1 mouse cellular context compared by ENCODE assay signal in genomic region chr11:87752307-87752706, GRCm38 (mm10).
TF ChIP-seq lines count a peak whose summit lies in the region.

No protein-coding gene starts in this region.

TF ChIP-seq in MEL, 35 proteins besides CTCF, POLR2A, EP300 and RAD21:
- TF ChIP-seq MXI1 (IDR thresholded peaks at IDR 0.05; ENCODE audit: low read depth, low read length) (no peak), GATA1 (IDR thresholded peaks at IDR 0.05; ENCODE audit: low read depth, low read length) (no peak)
